ENCODE assay signal across 8 mouse cellular contexts in the genomic region with DNA sequence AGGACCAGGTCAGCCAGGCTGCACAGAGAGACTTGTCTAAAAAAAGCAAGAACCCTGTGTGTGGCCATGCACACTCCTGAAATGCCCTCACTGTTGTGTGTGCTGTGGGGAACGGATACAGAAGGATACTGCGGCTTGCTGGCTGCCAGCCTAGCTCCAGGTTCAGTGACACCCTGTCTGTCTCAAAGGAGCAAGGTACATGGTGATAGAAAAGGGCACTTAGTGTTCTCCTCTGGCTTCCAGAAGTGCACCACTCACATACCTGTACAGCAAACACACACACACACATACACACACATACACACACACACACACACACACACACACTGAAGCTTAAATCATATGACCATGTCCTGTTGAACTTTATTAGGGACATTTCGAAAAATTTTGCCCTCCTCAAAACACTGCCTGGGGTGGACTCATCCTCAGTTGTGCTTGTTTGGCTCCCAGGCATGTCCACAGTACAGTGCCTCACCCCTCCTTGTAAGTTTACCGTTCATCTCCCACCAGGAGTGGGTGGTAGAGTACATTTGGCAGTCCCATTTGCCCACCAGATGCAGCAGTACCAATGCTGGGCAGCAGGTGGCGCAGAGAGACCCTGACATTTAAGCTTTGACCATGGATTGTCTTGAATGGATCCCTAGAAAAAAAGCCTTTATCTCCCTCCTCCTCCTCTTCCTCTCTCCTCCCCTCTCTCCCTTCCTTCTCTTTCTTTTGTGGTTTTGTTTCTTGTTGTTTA. TPM values are rescaled to one million over a fixed set of nuclear protein-coding genes. Genes with fewer than 3 reads are reported as not detected.
A peak's percentile ranks its signal among the peaks of the same experiment; 100 is the strongest.
DNase-seq lines count a peak whose midpoint lies in the region; TF ChIP-seq lines count a peak whose summit lies in the region.

No protein-coding gene starts in this region.

- no peaks in the 10 kb centered on the region for H3K79me3 ChIP-seq in C2C12 (ENCODE audit: low read depth)

- H3K36me3 ChIP-seq in C2C12 (ENCODE audit: control insufficient read depth, insufficient read depth), result no peaks in the 10 kb centered on the region

- H3K27me3 ChIP-seq in C2C12 (ENCODE audit: control insufficient read depth, insufficient read depth, insufficient read length), result no peaks in the 10 kb centered on the region

- peak; percentile 88 for TF ChIP-seq CTCF in C2C12 (IDR thresholded peaks at IDR 0.05; ENCODE audit: control insufficient read depth, insufficient read depth, insufficient read length)
- peak; percentile 92 for TF ChIP-seq CTCF in cortical plate, adult 2 months (IDR thresholded peaks at IDR 0.05; ENCODE audit: extremely low read depth, insufficient read depth, low read length)

- no peak overlapping the region for H3ac ChIP-seq in C2C12 (ENCODE audit: control insufficient read depth, insufficient read length, low read depth)

- H3K27ac ChIP-seq in cortical plate, adult 2 months (ENCODE audit: insufficient read depth, low read length), result no peak overlapping the region

- no peaks in the 10 kb centered on the region for H3K79me2 ChIP-seq in C2C12 (ENCODE audit: control insufficient read depth, insufficient read depth)

- peak; percentile 89 for DNase-seq in ZHBTc4 (ENCODE audit: low read depth, low spot score)
- peak; percentile 74 to 79 for DNase-seq in gastrocnemius, postnatal 4 days (ENCODE audit: low spot score in 2 of 2)
- peak; percentile 92 for DNase-seq in kidney, postnatal 10 days
- peak; percentile 71 to 82 for DNase-seq in lung, adult 18-20 months
- DNase-seq in retina, adult 2 months (ENCODE audit: low read depth, low spot score), result peak; percentile 45
- DNase-seq in thymus, postnatal 25 days, result peak; percentile 92

- no peak for TF ChIP-seq POLR2A in cortical plate, adult 2 months (IDR thresholded peaks at IDR 0.05; ENCODE audit: extremely low read depth, insufficient read depth, low read length)

- no peaks in the 10 kb centered on the region for H3K4me1 ChIP-seq in cortical plate, adult 2 months (ENCODE audit: control insufficient read depth, insufficient read depth, low read length)

- no peak overlapping the region for H3K4me3 ChIP-seq in C2C12 (ENCODE audit: insufficient read depth, poor library complexity, severe bottlenecking)
- no peak overlapping the region for H3K4me3 ChIP-seq in cortical plate, adult 2 months (ENCODE audit: insufficient read depth, low read length)

TF ChIP-seq in C2C12, 6 proteins besides CTCF, POLR2A, EP300 and RAD21:
- TF ChIP-seq MYOD1 (IDR thresholded peaks at IDR 0.05; ENCODE audit: control insufficient read depth, insufficient read length, low read depth), result no peak
- TF ChIP-seq MYOG (IDR thresholded peaks at IDR 0.05; ENCODE audit: control insufficient read depth, extremely low read depth, insufficient read length), result no peak
- TF ChIP-seq FOSL1 (IDR thresholded peaks at IDR 0.05; ENCODE audit: insufficient read depth, low read length, poor library complexity, severe bottlenecking), result no peak
- TF ChIP-seq MAX (IDR thresholded peaks at IDR 0.05), result no peak
- TF ChIP-seq CEBPB (IDR thresholded peaks at IDR 0.05; ENCODE audit: low read depth), result no peak
- TF ChIP-seq USF1 (IDR thresholded peaks at IDR 0.05; ENCODE audit: low read depth), result no peak

RNA-seq across cellular contexts. Expression of gene Acbd3, which starts 5.7 kb away (rescaled TPM):
- polyA plus RNA-seq in C2C12 (2012; fragmentation: generic; extraction: Trizol), result 13.2 TPM
- polyA plus RNA-seq in cortical plate, adult 2 months (2012; rRNA removed), result 22.0 and 22.5 TPM in 2 replicates
- total RNA-seq in gastrocnemius, postnatal 4 days (2021), result 10 to 100 TPM; 36.1 to 36.9 TPM

RNA-seq across cellular contexts. Expression of gene Mixl1, which starts 23.3 kb away (rescaled TPM):
- polyA plus RNA-seq in C2C12 (2012; fragmentation: generic; extraction: Trizol), result not detected
- polyA plus RNA-seq in cortical plate, adult 2 months (2012; rRNA removed), result not detected in 2 replicates
- not detected for total RNA-seq in gastrocnemius, postnatal 4 days (2021)
